Mouse (Mus musculus): ENCODE data around the gene Pdzd7.

GRCm38 (mm10) chr19:45027848-45028247 lies 17.7 kb downstream of the Pdzd7 start:
- TF ChIP-seq CTCF (conservative IDR thresholded peaks at IDR 0.05 in 1 of 2, IDR thresholded peaks at IDR 0.05 in 1 of 2; ENCODE audit: low read depth in 2 of 2, low read length in 2 of 2) (no peak), MXI1 (IDR thresholded peaks at IDR 0.05; ENCODE audit: low read depth, low read length) (no peak), BHLHE40 (IDR thresholded peaks at IDR 0.05; ENCODE audit: low read depth, low read length) (no peak), POLR2A (IDR thresholded peaks at IDR 0.05; ENCODE audit: low read depth, low read length) (no peak), GABPA (IDR thresholded peaks at IDR 0.05; ENCODE audit: insufficient replicate concordance, low read depth, low read length) (no peak), RCOR1 (conservative IDR thresholded peaks at IDR 0.05; ENCODE audit: low read depth, low read length) (no peak), HCFC1 (IDR thresholded peaks at IDR 0.05; ENCODE audit: low read depth, low read length) (no peak), MAZ (IDR thresholded peaks at IDR 0.05; ENCODE audit: low read depth, low read length) (no peak), USF1 (IDR thresholded peaks at IDR 0.05; ENCODE audit: low read depth, low read length) (no peak), NRF1 (IDR thresholded peaks at IDR 0.05; ENCODE audit: low read depth, low read length) (no peak), TCF12 (IDR thresholded peaks at IDR 0.05; ENCODE audit: low read depth, low read length) (no peak), MAFK (IDR thresholded peaks at IDR 0.05; ENCODE audit: insufficient replicate concordance, low read length) (no peak)
